Mouse (Mus musculus): ENCODE measurements around the gene Plcd1.

- TF ChIP-seq RCOR1 (IDR thresholded peaks at IDR 0.05; ENCODE audit: low read depth, low read length): no peak
- no peak for TF ChIP-seq CTCF (IDR thresholded peaks at IDR 0.05 in 2 of 3, conservative IDR thresholded peaks at IDR 0.05 in 1 of 3; ENCODE audit: control insufficient read depth in 1 of 3, insufficient read depth in 1 of 3, low read depth in 2 of 3, low read length in 3 of 3, poor library complexity in 1 of 3, severe bottlenecking in 1 of 3)
- no peak for TF ChIP-seq USF1 (IDR thresholded peaks at IDR 0.05; ENCODE audit: low read depth, low read length)
These were observed 1.3 kb upstream of the Plcd1 start for GRCm38 (mm10) chr9:119094462-119095109.

Measured in MEL (cell line).